Mouse (Mus musculus) WW6 (cell line): ENCODE results near the gene Ppp2r3a.

Experiments
- DNase-seq: peaks from one replicate; pipeline ENCODE4 v3.0.0-alpha.2; 2013; ENCODE audit warnings: low read depth, low spot score

Ppp2r3a gene

GRCm38 (mm10) chr9:101074332-101075021, 177.1 kb downstream of the Ppp2r3a start:
- no peak for DNase-seq

- DNase-seq = no peak
Observed at GRCm38 (mm10) chr9:101073987-101074331, 177.6 kb downstream of the Ppp2r3a start, which contains the start of gene Msl2. Gene Msl2 (plus strand): TSS chr9:101074101.

- peak; percentile 95 for DNase-seq
Observed at GRCm38 (mm10) chr9:101073041-101073986, 178.3 kb downstream of the Ppp2r3a start.

GRCm38 (mm10) chr9:101072506-101072905, 179.1 kb downstream of the Ppp2r3a start:
- no peak for DNase-seq

GRCm38 (mm10) chr9:101069781-101070180, 181.8 kb downstream of the Ppp2r3a start:
- no peak for DNase-seq

- no peak for DNase-seq
Observed at GRCm38 (mm10) chr9:101065076-101065602, 186.5 kb downstream of the Ppp2r3a start.

GRCm38 (mm10) chr9:101062253-101062780, 189.3 kb downstream of the Ppp2r3a start:
- no peak for DNase-seq

- no peak for DNase-seq
Observed at GRCm38 (mm10) chr9:101061035-101061434, 190.6 kb downstream of the Ppp2r3a start.

- no peak for DNase-seq
Observed at GRCm38 (mm10) chr9:101057156-101057555, 194.4 kb downstream of the Ppp2r3a start.
